Mouse (Mus musculus) right cerebral cortex, postnatal 10 days (tissue): ENCODE measurements around the gene Negr1.
A peak's percentile ranks its signal among the peaks of the same experiment; 100 is the strongest.

Source experiments
- DNase-seq, 2 experiments: peaks; one replicate each; pipeline ENCODE4 v3.0.0; 2021; ENCODE audit warnings: low spot score in 2 of 2

Gene Negr1

GRCm38 (mm10) chr3:157209386-157209785, 647.8 kb downstream of the Negr1 start:
- DNase-seq: no peak

- DNase-seq: no peak
Observed at GRCm38 (mm10) chr3:157215937-157216719, 654.5 kb downstream of the Negr1 start.

- DNase-seq: no peak
Observed at GRCm38 (mm10) chr3:157217794-157218193, 656.2 kb downstream of the Negr1 start.

- no peak for DNase-seq
Observed at GRCm38 (mm10) chr3:157224920-157225319, 663.3 kb downstream of the Negr1 start.

- DNase-seq: peak; percentile 50 to 56
Observed at GRCm38 (mm10) chr3:157232723-157233122, 671.1 kb downstream of the Negr1 start.

- no peak for DNase-seq
Observed at GRCm38 (mm10) chr3:157240240-157240639, 678.6 kb downstream of the Negr1 start.

- no peak for DNase-seq
Observed at GRCm38 (mm10) chr3:157255446-157255845, 693.9 kb downstream of the Negr1 start.

GRCm38 (mm10) chr3:157255863-157256262, 694.3 kb downstream of the Negr1 start:
- peak in 1 of 2 experiments; percentile 38 for DNase-seq

- DNase-seq: no peak
Observed at GRCm38 (mm10) chr3:157268742-157269141, 707.1 kb downstream of the Negr1 start.

GRCm38 (mm10) chr3:157272379-157272778, 710.8 kb downstream of the Negr1 start:
- DNase-seq: no peak

- no peak for DNase-seq
Observed at GRCm38 (mm10) chr3:157274143-157274542, 712.5 kb downstream of the Negr1 start.

GRCm38 (mm10) chr3:157279717-157280116, 718.1 kb downstream of the Negr1 start:
- DNase-seq: no peak

- no peak for DNase-seq
Observed at GRCm38 (mm10) chr3:157281259-157281658, 719.7 kb downstream of the Negr1 start.

- no peak for DNase-seq
Observed at GRCm38 (mm10) chr3:157291286-157291685, 729.7 kb downstream of the Negr1 start.

GRCm38 (mm10) chr3:157297216-157297615, 735.6 kb downstream of the Negr1 start:
- no peak for DNase-seq

- peak in 1 of 2 experiments; percentile 14 for DNase-seq
Observed at GRCm38 (mm10) chr3:157303430-157304116, 742.0 kb downstream of the Negr1 start.

- DNase-seq: peak; percentile 28 to 44
Observed at GRCm38 (mm10) chr3:157321081-157321573, 759.5 kb downstream of the Negr1 start.

- DNase-seq: no peak
Observed at GRCm38 (mm10) chr3:157321834-157322233, 760.2 kb downstream of the Negr1 start.

GRCm38 (mm10) chr3:157334169-157334568, 772.6 kb downstream of the Negr1 start:
- no peak for DNase-seq

- DNase-seq: no peak
Observed at GRCm38 (mm10) chr3:157349480-157349879, 787.9 kb downstream of the Negr1 start.

GRCm38 (mm10) chr3:157358905-157359304, 797.3 kb downstream of the Negr1 start:
- no peak for DNase-seq

GRCm38 (mm10) chr3:157359840-157360239, 798.2 kb downstream of the Negr1 start:
- DNase-seq: no peak
